Mouse (Mus musculus) naive thymus-derived CD4-positive, alpha-beta T cell, adult 2 months (primary cell): ENCODE measurements around the gene Myo3a.

Experiments
- DNase-seq: peaks from one replicate; pipeline ENCODE4 v3.0.0-alpha.2; 2011; ENCODE audit warnings: low read depth

Gene Myo3a

GRCm38 (mm10) chr2:22620978-22621827, 393.9 kb downstream of the Myo3a start:
- no peak for DNase-seq

DNA sequence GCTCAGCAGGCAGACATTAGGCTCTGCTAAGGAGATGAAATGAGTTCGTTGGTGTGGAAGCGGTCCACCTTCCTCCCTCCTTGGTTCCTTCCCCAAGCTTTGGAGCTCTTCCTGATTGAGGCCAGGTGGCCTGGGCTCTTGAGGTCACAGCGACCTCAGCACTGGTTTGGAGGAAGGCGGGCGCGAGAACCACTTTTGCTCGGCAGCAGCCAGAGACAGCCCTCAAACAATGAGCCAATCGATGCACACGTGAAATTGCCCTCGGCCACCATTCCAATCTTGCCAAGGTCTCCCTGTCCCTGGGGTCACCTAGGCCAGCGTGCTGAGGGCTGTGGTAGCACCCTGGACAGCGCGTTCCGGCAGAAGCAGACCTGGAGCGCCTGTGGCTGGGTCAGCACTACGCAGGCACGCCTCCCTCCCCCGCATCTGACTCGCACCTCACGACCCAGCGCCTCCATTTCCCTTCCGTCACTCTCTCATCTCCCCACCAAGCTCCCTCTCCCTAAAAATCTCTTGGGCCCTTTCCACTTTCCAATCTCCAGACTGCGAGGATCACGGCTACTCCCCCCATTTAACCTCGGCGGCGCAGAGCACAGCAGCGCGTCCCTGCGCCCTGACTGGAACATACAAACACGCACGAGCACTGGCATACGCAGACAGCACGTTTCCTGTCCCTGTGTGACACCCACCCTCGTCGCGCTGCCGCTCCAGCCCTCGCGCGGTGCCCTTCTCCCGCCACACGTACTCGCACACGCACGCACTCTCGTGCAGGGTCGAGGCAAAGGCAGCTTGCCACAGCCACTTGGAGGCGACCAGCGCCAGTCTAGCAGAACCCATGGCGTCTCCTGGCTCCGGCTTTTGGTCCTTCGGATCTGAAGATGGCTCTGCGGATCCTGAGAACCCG, 394.8 kb downstream of the Myo3a start, which contains the start of gene Gad2:
Gad2 (plus strand) TSS at position 378 of the 904 bp plus-strand sequence.
- DNase-seq, result peak; percentile 21

GRCm38 (mm10) chr2:22623111-22624070, 396.1 kb downstream of the Myo3a start:
- DNase-seq, result no peak

GRCm38 (mm10) chr2:22624188-22624975, 397.1 kb downstream of the Myo3a start:
- DNase-seq, result no peak

- DNase-seq, result no peak
Observed at GRCm38 (mm10) chr2:22625096-22625960, 398.0 kb downstream of the Myo3a start.

GRCm38 (mm10) chr2:22627147-22627666, 399.9 kb downstream of the Myo3a start:
- DNase-seq, result no peak

DNA sequence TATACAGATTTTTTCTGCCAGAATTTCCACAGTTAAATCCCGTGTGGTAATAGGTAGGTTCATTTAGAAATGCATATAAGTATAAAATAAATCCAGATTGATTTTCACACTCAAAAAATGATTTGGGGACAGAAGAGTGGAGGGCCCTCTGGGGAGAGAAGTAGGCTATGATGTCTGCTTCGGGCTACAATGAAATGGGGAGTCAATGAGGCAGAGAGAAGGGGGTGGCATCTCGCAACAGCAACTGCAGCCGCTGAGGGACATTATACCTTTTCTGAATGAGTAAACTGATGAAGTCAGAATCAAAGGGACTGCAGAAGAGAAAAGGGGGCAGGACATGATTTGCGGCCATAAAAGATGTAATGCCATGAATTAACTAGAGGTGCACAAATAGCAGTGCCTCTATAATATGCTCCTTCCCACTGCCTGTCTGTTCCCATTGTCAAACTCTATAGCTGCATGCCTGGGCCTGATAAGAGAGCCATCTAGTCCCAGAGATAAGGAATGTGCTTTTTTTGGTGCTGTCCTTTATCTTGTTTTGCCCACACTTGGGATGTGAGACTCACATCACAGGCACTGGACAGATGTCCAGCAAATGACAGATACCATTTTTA, 400.6 kb downstream of the Myo3a start:
- DNase-seq, result no peak

- DNase-seq, result peak; percentile 61
Observed at GRCm38 (mm10) chr2:22634766-22635165, 407.5 kb downstream of the Myo3a start.

DNA sequence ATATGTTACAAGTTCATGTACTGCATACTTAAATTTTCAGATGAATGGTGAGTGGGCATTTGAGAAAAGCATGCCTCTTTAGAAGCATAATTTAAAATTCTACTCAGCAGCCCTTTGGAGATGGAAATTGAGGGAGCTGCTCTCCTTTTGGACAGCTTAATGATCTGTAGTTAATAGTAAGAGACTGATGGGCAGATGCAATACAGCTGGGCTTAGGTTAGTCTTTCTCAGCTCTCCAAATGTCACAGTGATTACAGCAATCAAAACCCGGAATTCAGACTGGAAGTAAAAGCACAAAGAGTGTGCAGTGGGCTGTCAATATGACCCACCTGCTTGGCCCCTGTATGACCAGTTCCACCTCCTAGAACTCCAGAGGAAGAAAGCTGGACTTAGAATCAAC, 418.8 kb downstream of the Myo3a start:
- no peak for DNase-seq

DNA sequence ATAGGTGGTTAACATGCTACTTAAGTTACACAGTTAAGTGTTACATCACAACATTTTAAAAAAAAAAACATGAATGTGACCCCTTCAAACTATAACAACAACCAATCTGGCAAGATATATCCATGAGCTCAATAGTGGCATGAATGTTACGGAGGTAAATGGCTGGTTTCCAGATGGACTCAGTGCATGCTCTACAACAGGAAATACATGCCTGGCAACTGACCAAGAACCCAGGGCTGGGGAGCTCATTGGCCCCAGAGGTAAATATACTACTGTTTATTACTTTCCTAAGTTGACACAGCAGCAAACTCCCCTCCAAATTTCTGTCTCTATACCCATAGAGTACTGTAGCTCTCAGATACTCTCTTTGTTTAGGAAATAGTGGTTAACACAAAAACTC, 421.1 kb downstream of the Myo3a start:
- no peak for DNase-seq

DNA sequence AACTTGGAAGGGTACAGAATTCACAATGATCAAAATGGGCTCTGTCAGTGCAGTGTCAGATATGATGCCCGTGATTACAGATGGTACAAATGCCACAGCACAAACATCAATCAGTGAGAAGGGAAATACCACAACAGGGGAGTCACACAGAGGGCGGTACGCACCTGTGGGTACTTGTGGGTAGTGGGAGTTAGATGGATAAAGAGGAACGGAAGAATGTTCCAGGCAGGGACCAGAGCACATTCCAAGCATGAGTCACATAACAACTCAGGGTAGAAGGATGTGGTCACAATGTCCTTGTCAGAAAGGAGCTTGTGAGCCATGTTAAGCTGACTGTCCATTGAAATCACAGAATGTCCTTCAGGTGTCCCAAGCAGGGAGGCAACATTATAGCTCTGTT, 424.5 kb downstream of the Myo3a start:
- DNase-seq, result no peak

GRCm38 (mm10) chr2:22663731-22664130, 436.4 kb downstream of the Myo3a start:
- no peak for DNase-seq
